Comparison of ENCODE assay signal across 9 mouse cellular contexts in the genomic region with DNA sequence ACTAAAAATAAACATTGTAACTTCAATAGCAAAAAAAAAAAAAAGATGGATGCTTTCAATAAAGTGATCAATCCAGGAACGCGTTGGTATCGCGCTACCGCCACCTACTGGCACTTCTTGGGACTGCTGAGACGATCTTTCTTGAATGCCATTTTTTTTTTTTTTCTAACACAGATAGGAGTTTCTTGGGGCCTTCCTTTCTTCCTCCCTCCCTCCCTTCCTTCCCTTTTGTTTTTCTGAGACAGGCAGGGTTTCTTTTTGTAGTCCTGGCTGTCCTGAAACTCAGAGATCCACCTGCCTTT. TPM values are rescaled to one million over a fixed set of nuclear protein-coding genes. Genes with fewer than 3 reads are reported as not detected.
DNase-seq lines count a peak whose midpoint lies in the region; ATAC-seq and TF ChIP-seq lines count a peak whose summit lies in the region.
"Had no signal": no experiment of that assay in that cellular context is flagged by ENCODE, and none has a peak within 500 bp of the region (broad histone marks: within the 10 kb centered on the region; RNA-seq: fewer than 3 reads in every experiment).

No protein-coding gene starts in this region.

- H3K9ac ChIP-seq in hindbrain, embryonic 11.5 days (ENCODE audit: low read depth, low read length) = no peak overlapping the region
- no peak overlapping the region for H3K9ac ChIP-seq in hindbrain, embryonic 16.5 days (ENCODE audit: low read depth, low read length)
- H3K9ac ChIP-seq in hindbrain, postnatal 0 days (replicated peaks; ENCODE audit: low read length) = no peak overlapping the region
- H3K9ac ChIP-seq: liver, embryonic 15.5 days had no signal

- no peak for ATAC-seq in hindbrain, embryonic 11.5 days (ENCODE audit: low FRiP score)
- ATAC-seq in hindbrain, embryonic 16.5 days = no peak
- peak; percentile 19; the same call in 1 of the 2 replicates for ATAC-seq in hindbrain, postnatal 0 days

- peak; percentile 95 for DNase-seq in hindbrain, embryonic 11.5 days (ENCODE audit: low spot score)
- peak; percentile 81 for DNase-seq in 416B (ENCODE audit: low read depth)
- DNase-seq in ES-CJ7 (ENCODE audit: low read depth, low spot score) = peak; percentile 93
- peak; percentile 57 to 79 for DNase-seq in cerebellum, postnatal 25 days
- peak; percentile 92 for DNase-seq in hindbrain, postnatal 0 days (ENCODE audit: low spot score)
- peak; percentile 44 to 64 for DNase-seq in lung, postnatal 4 days
- DNase-seq in thymus, postnatal 36 days = peak; percentile 55 to 67

- no peaks in the 10 kb centered on the region for H3K36me3 ChIP-seq in hindbrain, embryonic 11.5 days (ENCODE audit: control insufficient read depth, insufficient read depth, low read length)
- H3K36me3 ChIP-seq in hindbrain, embryonic 16.5 days (ENCODE audit: control insufficient read depth, insufficient read depth, low read length) = no peaks in the 10 kb centered on the region
- H3K36me3 ChIP-seq in hindbrain, postnatal 0 days (ENCODE audit: insufficient read depth, low read length) = no peaks in the 10 kb centered on the region
- H3K36me3 ChIP-seq: liver, embryonic 15.5 days had no signal

- TF ChIP-seq CTCF in hindbrain, postnatal 0 days (IDR thresholded peaks at IDR 0.05; ENCODE audit: low read depth) = peak; percentile 88

- H3K27me3 ChIP-seq in hindbrain, embryonic 11.5 days (ENCODE audit: control insufficient read depth, insufficient read depth, low read length) = no peaks in the 10 kb centered on the region
- H3K27me3 ChIP-seq in hindbrain, embryonic 16.5 days (replicated peaks; ENCODE audit: control insufficient read depth, insufficient read depth, low read length) = 0 out of 2 replicates have a peak, but pooled peaks cover 2% of the 10 kb centered on the region
- no peaks in the 10 kb centered on the region for H3K27me3 ChIP-seq in hindbrain, postnatal 0 days (ENCODE audit: insufficient read depth, low read length)

- H3K4me3 ChIP-seq in hindbrain, embryonic 11.5 days (ENCODE audit: low read depth, low read length) = no peak overlapping the region
- H3K4me3 ChIP-seq in hindbrain, embryonic 16.5 days (ENCODE audit: low read length) = no peak overlapping the region
- no peak overlapping the region for H3K4me3 ChIP-seq in hindbrain, postnatal 0 days (ENCODE audit: low read length)
- H3K4me3 ChIP-seq: liver, embryonic 15.5 days had no signal

- no peak overlapping the region for H3K4me2 ChIP-seq in hindbrain, embryonic 11.5 days (replicated peaks; ENCODE audit: low read depth, low read length)
- H3K4me2 ChIP-seq in hindbrain, embryonic 16.5 days (ENCODE audit: low read length) = no peak overlapping the region
- no peak overlapping the region for H3K4me2 ChIP-seq in hindbrain, postnatal 0 days (ENCODE audit: low read depth, low read length)
- H3K4me2 ChIP-seq: liver, embryonic 15.5 days had no signal

- no peaks in the 10 kb centered on the region for H3K9me3 ChIP-seq in hindbrain, embryonic 11.5 days (ENCODE audit: control insufficient read depth, low read length)
- H3K9me3 ChIP-seq in hindbrain, embryonic 16.5 days (ENCODE audit: control insufficient read depth, low read length) = no peaks in the 10 kb centered on the region
- no peaks in the 10 kb centered on the region for H3K9me3 ChIP-seq in hindbrain, postnatal 0 days (ENCODE audit: low read length)
- H3K9me3 ChIP-seq: liver, embryonic 15.5 days had no signal

- no peak overlapping the region for H3K27ac ChIP-seq in hindbrain, embryonic 11.5 days (ENCODE audit: low read depth, low read length)
- H3K27ac ChIP-seq in hindbrain, embryonic 16.5 days (ENCODE audit: low read depth, low read length) = no peak overlapping the region
- H3K27ac ChIP-seq in hindbrain, postnatal 0 days = no peak overlapping the region
- H3K27ac ChIP-seq: liver, embryonic 15.5 days had no signal

- no peaks in the 10 kb centered on the region for H3K4me1 ChIP-seq in hindbrain, embryonic 11.5 days (replicated peaks; ENCODE audit: control insufficient read depth, insufficient read depth, low read length)
- H3K4me1 ChIP-seq in hindbrain, embryonic 16.5 days (ENCODE audit: control insufficient read depth, insufficient read depth, low read depth, low read length) = no peaks in the 10 kb centered on the region
- H3K4me1 ChIP-seq in hindbrain, postnatal 0 days (ENCODE audit: insufficient read depth, low read length) = no peaks in the 10 kb centered on the region
- H3K4me1 ChIP-seq: liver, embryonic 15.5 days had no signal

- WGBS in hindbrain, embryonic 11.5 days = under 1% methylated on average over 6 of the region's 6 CpGs
- 0% methylated on average over 6 of the region's 6 CpGs for WGBS in hindbrain, embryonic 16.5 days
- 2% methylated on average over 6 of the region's 6 CpGs for WGBS in hindbrain, postnatal 0 days

RNA-seq across cellular contexts. Expression of a gene that starts 13.5 kb away (rescaled TPM):
- 43.3 and 46.9 TPM in 2 replicates for polyA plus RNA-seq in hindbrain, embryonic 11.5 days (2014; fragmentation: Nextera tagmentation; extraction: Ambion mirVana)
- 62.3 and 64.3 TPM in 2 replicates for polyA plus RNA-seq in hindbrain, embryonic 16.5 days (2015; fragmentation: Nextera tagmentation; extraction: Ambion mirVana)
- total RNA-seq in hindbrain, postnatal 0 days (2014; rRNA removed) = 52.4 and 79.0 TPM in 2 replicates
- 81.5 and 86.6 TPM in 2 replicates for polyA plus RNA-seq in hindbrain, postnatal 0 days (2015; fragmentation: Nextera tagmentation; extraction: Ambion mirVana)

RNA-seq across cellular contexts. Expression of a gene that starts 59.1 kb away (rescaled TPM):
- polyA plus RNA-seq in hindbrain, embryonic 11.5 days (2014; fragmentation: Nextera tagmentation; extraction: Ambion mirVana) = not detected in 2 replicates
- polyA plus RNA-seq in hindbrain, embryonic 16.5 days (2015; fragmentation: Nextera tagmentation; extraction: Ambion mirVana) = not detected in 2 replicates
- 0.10 TPM in 1 of 2 replicates, not detected in the other for total RNA-seq in hindbrain, postnatal 0 days (2014; rRNA removed)
- polyA plus RNA-seq in hindbrain, postnatal 0 days (2015; fragmentation: Nextera tagmentation; extraction: Ambion mirVana) = 0.16 and 0.20 TPM in 2 replicates
- polyA plus RNA-seq: liver, embryonic 15.5 days had no signal
